Mouse (Mus musculus) heart, embryonic 14.5 days (tissue): ENCODE measurements around the gene Tmsb15a. TPM values are rescaled to one million over a fixed set of nuclear protein-coding genes. Genes with fewer than 3 reads are reported as not detected.
A peak's percentile ranks its signal among the peaks of the same experiment; 100 is the strongest.
"Not testable (repeated sequence)": the region's sequence is repeated elsewhere in the genome, so short reads cannot be mapped to it uniquely, and the experiment has no call there.

Source experiments
- ATAC-seq: fragments of 200-750 bp; cut with Nextera tagmentation; 2 replicates; pipeline ENCODE4 v1.8.0; 2017; ENCODE audit warnings: low read depth, moderate TSS enrichment; ENCODE audit not compliant: insufficient number of reproducible peaks, insufficient read depth, low FRiP score
- H3K27ac ChIP-seq, 2 experiments: fragments of 200-500 bp in 1 of 2; fragments of 300-500 bp in 1 of 2; sonication (generic) in 1 of 2; replicated peaks in 1 of 2; 2 replicates each; pipeline ENCODE4 v1.5.1; 2012 to 2014; ENCODE audit warnings: low read depth in 2 of 2, low read length in 2 of 2, control low read depth in 1 of 2, mild to moderate bottlenecking in 1 of 2, mixed read lengths in 1 of 2; ENCODE audit not compliant: control insufficient read depth in 1 of 2, insufficient read depth in 1 of 2
- H3K27me3 ChIP-seq: fragments of 300-500 bp; sonication (generic); 2 replicates; pipeline ENCODE4 v1.6.1; 2014; ENCODE audit warnings: mild to moderate bottlenecking, low read length, control low read depth; ENCODE audit not compliant: control insufficient read depth, insufficient read depth
- H3K36me3 ChIP-seq: fragments of 300-500 bp; sonication (generic); 2 replicates; pipeline ENCODE4 v1.6.1; 2014; ENCODE audit warnings: mild to moderate bottlenecking, control low read depth, low read length, mixed read lengths; ENCODE audit not compliant: control insufficient read depth, insufficient read depth
- H3K4me1 ChIP-seq, 2 experiments: fragments of 200-500 bp in 1 of 2; fragments of 300-500 bp in 1 of 2; sonication (generic) in 1 of 2; 2 replicates each; pipeline ENCODE4 v1.6.1; 2012 to 2014; ENCODE audit warnings: low read length in 2 of 2, control low read depth in 1 of 2, mixed read lengths in 1 of 2; ENCODE audit not compliant: control insufficient read depth in 2 of 2, insufficient read depth in 2 of 2
- H3K4me2 ChIP-seq: fragments of 300-500 bp; sonication (generic); 2 replicates; pipeline ENCODE4 v1.6.1; 2014; ENCODE audit warnings: mild to moderate bottlenecking, low read length
- H3K4me3 ChIP-seq, 2 experiments: fragments of 200-500 bp in 1 of 2; fragments of 300-500 bp in 1 of 2; sonication (generic) in 1 of 2; 2 replicates each; pipeline ENCODE4 v1.5.1; 2012 to 2014; ENCODE audit warnings: low read length in 2 of 2, mild to moderate bottlenecking in 2 of 2, control low read depth in 1 of 2, low read depth in 1 of 2, moderate library complexity in 1 of 2; ENCODE audit not compliant: control insufficient read depth in 1 of 2, insufficient read depth in 1 of 2
- H3K9ac ChIP-seq: fragments of 300-500 bp; sonication (generic); 2 replicates; pipeline ENCODE4 v1.6.1; 2014; ENCODE audit warnings: mild to moderate bottlenecking, low read length
- H3K9me3 ChIP-seq: fragments of 300-500 bp; sonication (generic); 2 replicates; pipeline ENCODE4 v1.6.1; 2016; ENCODE audit warnings: low read length, control low read depth; ENCODE audit not compliant: control insufficient read depth
- WGBS: fragments of 180-500 bp; shearing (Covaris S2); extraction: QIAGEN DNeasy Blood & Tissue Kit; methylation state at CpG from one replicate; pipeline ENCODE4 v1.1.7; 2014; 5-methylcytosine and 5-hydroxymethylcytosine counted together
- polyA plus RNA-seq: library from polyadenylated mRNA; unstranded; fragments of >200 nt; fragmentation: Nextera tagmentation; extraction: Ambion mirVana; gene quantifications from 2 replicates; pipeline ENCODE4 v1.2.1, GENCODE M21; 2014

Gene Tmsb15a
- polyA plus RNA-seq, result not detected in 2 replicates

DNA sequence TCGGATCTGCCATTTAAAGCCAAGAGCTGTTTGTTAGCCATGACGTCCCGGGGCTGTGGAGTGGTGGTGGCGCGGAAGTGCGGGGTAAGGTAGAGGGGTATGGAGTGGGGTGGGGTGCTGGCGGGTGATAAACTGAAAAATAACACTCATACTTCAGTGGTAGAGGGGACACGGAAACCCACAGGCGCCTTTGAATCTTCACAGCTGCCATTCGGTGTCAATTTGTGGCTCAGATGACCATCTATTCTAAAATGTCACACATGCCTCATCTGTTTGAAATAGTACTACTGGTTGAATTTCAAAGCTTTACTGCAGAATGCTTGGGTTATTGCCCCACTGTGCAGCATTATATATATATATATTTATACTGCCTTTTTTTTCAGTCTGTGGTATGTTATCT, at the start of gene Tmsb15a:
Gene Tmsb15a (minus strand): TSS at position 101 of the 400 bp plus-strand sequence.
- H3K4me3 ChIP-seq, result no peak within 1 kb of the TSS
- no peaks in the 10 kb centered on the region for H3K9me3 ChIP-seq
- no peaks in the 10 kb centered on the region for H3K27me3 ChIP-seq
- no peak for ATAC-seq
- H3K27ac ChIP-seq, result no peak within 1 kb of the TSS
- no peaks in the 10 kb centered on the region for H3K4me1 ChIP-seq
- H3K9ac ChIP-seq, result no peak within 1 kb of the TSS
- 83% methylated on average over 10 of the region's 10 CpGs for WGBS
- no peaks in the 10 kb centered on the region for H3K36me3 ChIP-seq
- no peak within 1 kb of the TSS for H3K4me2 ChIP-seq

DNA sequence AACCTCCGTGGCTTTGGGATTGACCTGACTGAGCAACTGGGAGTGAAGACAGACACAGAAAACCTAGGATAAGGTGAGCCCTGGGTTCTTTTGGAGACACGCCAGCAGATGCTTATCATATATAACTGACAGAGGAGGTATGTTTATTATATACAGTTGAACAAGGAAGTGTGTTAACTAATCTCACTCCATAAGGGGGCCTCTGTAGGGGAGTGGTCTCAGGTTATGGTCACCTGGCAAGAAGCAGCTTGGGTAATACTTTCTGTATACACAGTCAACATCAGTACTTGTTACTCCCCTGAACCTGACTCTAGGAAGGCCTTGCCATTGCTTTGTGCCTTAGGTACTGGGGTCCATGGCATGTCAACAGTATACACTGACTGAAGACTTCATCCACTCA, 43.5 kb upstream of the Tmsb15a start:
- Histone ChIP-seq H3K4me2 (no peak overlapping the region), H3K4me1 (0 out of 4 replicates have a peak, but pooled peaks cover 0 to 2% of the 10 kb centered on the region in 2 experiments), H3K9me3 (no peaks in the 10 kb centered on the region), H3K36me3 (0 out of 2 replicates have a peak, but pooled peaks cover 4% of the 10 kb centered on the region), H3K4me3 (no peak overlapping the region), H3K9ac (no peak overlapping the region), H3K27me3 (no peaks in the 10 kb centered on the region), H3K27ac (no peak overlapping the region)
- no peak for ATAC-seq
- WGBS, result 47% methylated on average over 2 of the region's 2 CpGs

DNA sequence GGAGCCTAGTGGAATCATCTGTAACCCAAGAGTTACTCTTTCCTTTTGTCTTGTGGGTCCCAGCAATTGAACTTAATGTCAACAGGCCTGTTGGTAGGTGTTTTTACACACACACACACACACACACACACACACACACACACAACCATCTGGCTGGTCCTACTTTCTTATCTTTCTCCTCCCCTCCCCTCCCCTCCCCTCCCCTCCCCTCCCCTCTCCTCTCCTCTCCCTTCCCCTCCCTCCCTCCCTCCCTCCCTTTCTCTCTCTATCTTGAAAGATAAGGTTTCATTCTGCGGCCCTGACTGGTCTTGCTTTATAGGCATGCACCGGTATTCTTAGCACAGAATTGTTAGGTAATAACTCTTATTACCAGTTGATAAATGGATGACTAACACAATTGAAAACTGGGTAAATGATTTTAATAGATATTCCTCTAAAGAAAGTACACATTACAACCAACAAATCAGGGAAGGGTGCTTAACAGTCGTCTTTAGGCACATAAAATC, 43.0 kb upstream of the Tmsb15a start:
- H3K4me2 ChIP-seq, result no peak overlapping the region
- H3K9me3 ChIP-seq, result no peaks in the 10 kb centered on the region
- 0 out of 4 replicates have a peak, but pooled peaks cover 0 to 2% of the 10 kb centered on the region in 2 experiments for H3K4me1 ChIP-seq
- H3K4me3 ChIP-seq, result no peak overlapping the region
- 0 out of 2 replicates have a peak, but pooled peaks cover 5% of the 10 kb centered on the region for H3K36me3 ChIP-seq
- H3K27me3 ChIP-seq, result no peaks in the 10 kb centered on the region
- WGBS, result 29% methylated on average over 3 of the region's 3 CpGs
- H3K9ac ChIP-seq, result no peak overlapping the region
- no peak overlapping the region for H3K27ac ChIP-seq
- ATAC-seq, result no peak

DNA sequence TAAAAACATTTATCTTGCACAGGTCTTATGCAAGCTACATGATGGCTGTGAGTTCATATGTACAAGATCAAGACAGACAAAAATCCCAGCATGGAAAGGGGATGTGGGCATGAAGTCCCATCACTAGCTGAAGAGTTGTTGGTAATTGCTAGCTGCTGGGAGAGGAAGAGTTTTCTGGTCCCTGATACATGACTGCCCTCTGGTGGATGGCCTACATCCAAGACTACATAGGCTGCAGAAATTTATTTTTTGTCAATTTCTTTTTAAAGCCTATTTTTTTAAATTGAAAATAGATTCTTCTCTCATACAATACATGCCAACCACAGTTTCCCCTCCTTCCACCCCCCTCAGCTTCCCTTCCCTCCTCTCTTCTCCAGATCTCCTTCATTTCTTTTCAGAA, 36.6 kb upstream of the Tmsb15a start:
- no peak overlapping the region for H3K9ac ChIP-seq
- no peak overlapping the region for H3K27ac ChIP-seq
- peaks cover 23% of the 10 kb centered on the region for H3K36me3 ChIP-seq
- H3K27me3 ChIP-seq, result no peaks in the 10 kb centered on the region
- no peak for ATAC-seq
- H3K4me1 ChIP-seq, result no peaks in the 10 kb centered on the region
- H3K9me3 ChIP-seq, result no peaks in the 10 kb centered on the region
- no peak overlapping the region for H3K4me3 ChIP-seq
- no peak overlapping the region for H3K4me2 ChIP-seq

DNA sequence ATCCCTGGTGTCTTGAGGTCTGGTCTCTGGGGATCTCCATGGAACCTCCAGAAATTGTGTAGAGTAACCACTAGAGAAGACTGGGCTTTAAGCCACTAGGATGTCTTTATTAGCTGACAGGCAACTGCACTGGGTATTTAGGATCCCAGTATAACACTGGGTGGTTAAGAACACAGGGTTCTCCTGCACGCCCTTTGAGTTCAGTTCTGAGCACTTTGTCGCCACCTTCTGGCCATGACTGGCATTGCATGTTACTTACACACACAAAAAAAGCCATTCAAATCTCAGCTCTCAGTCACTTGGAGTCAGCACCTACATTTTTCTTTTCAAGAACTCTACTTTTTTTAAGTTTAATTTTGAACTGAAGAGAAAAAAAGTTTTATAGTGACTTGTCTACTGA, 27.8 kb upstream of the Tmsb15a start:
- H3K27me3 ChIP-seq, result no peaks in the 10 kb centered on the region
- no peak overlapping the region for H3K4me3 ChIP-seq
- no peak for ATAC-seq
- H3K36me3 ChIP-seq, result peaks cover 36% of the 10 kb centered on the region
- 0% methylated on average over 2 of the region's 2 CpGs for WGBS
- no peak overlapping the region for H3K27ac ChIP-seq
- no peak overlapping the region for H3K9ac ChIP-seq
- H3K4me2 ChIP-seq, result no peak overlapping the region
- H3K4me1 ChIP-seq, result no peaks in the 10 kb centered on the region
- H3K9me3 ChIP-seq, result no peaks in the 10 kb centered on the region

DNA sequence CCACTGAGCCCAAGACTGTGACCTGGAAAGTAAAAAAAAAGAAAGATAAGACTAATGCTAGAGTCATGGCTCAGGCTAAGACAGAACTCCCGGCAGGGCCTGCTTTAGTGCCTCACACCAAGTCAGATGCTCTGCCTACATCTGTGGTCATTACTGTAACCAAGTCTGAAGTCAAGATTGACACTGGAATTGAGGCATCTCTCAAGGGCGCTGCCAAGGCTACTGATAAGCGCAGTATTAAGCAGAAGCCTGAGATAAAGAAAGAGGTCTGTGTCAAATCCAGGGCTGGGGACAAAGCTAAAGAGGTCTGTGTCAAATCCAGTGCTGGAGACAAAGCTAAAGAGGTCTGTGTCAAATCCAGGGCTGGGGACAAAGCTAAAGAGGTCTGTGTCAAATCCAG, 20.3 kb upstream of the Tmsb15a start:
- 56% methylated on average over 3 of the region's 3 CpGs for WGBS
- H3K4me2 ChIP-seq, H3K27me3 ChIP-seq, H3K4me3 ChIP-seq, H3K9me3 ChIP-seq, H3K27ac ChIP-seq, H3K9ac ChIP-seq, ATAC-seq, H3K4me1 ChIP-seq: not testable (repeated sequence)
- H3K36me3 ChIP-seq, result peaks cover 29% of the 10 kb centered on the region

DNA sequence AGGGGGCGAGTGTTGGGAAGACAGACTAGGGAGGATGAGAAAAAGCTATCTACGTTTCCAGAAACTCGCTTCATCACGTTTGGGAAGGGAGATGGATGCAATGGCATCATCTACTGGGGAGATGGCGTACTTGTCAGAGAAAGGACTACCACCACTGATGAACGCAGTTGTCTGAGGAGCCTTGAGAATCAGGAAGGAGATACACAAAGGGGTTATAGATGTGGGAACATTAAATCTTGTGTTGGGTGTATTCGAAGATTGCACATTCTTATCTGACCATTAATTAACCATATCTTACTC, 17.9 kb upstream of the Tmsb15a start:
- Histone ChIP-seq H3K9me3 (no peaks in the 10 kb centered on the region), H3K4me2 (peak overlapping the region; percentile 65), H3K4me1 (no peaks in the 10 kb centered on the region), H3K36me3 (peaks cover 20% of the 10 kb centered on the region; the same call in 1 of the 2 replicates), H3K9ac (peak overlapping the region; percentile 80), H3K27ac (peak overlapping the region; percentile 46 to 81; a peak in 3 of 4 replicates), H3K27me3 (no peaks in the 10 kb centered on the region), H3K4me3 (peak overlapping the region; percentile 67 to 76)
- ATAC-seq, result no peak
- WGBS, result 14% methylated on average over 7 of the region's 7 CpGs
